Comparison of ENCODE assay signal across 13 mouse cellular contexts in genomic region chr11:75592612-75593011, GRCm38 (mm10). TPM values are rescaled to one million over a fixed set of nuclear protein-coding genes. Genes with fewer than 3 reads are reported as not detected.
A peak's percentile ranks its signal among the peaks of the same experiment; 100 is the strongest.
DNase-seq lines count a peak whose midpoint lies in the region; ATAC-seq and TF ChIP-seq lines count a peak whose summit lies in the region.
"Had no signal": no experiment of that assay in that cellular context is flagged by ENCODE, and none has a peak within 500 bp of the region (broad histone marks: within the 10 kb centered on the region; RNA-seq: fewer than 3 reads in every experiment).

No protein-coding gene starts in this region.

- no peak for TF ChIP-seq EP300 in stomach, postnatal 0 days (optimal IDR thresholded peaks at IDR 0.05)

- H3K9ac ChIP-seq in liver, embryonic 13.5 days, result no peak overlapping the region
- H3K9ac ChIP-seq in stomach, postnatal 0 days (ENCODE audit: low read length), result no peak overlapping the region
- no peak overlapping the region for H3K9ac ChIP-seq in midbrain, embryonic 13.5 days (replicated peaks)
- H3K9ac ChIP-seq: forebrain, postnatal 0 days; heart, embryonic 15.5 days had no signal

- TF ChIP-seq CTCF in stomach, postnatal 0 days (IDR thresholded peaks at IDR 0.05; ENCODE audit: low read depth), result no peak

- H3K9me3 ChIP-seq in liver, embryonic 13.5 days (replicated peaks), result no peaks in the 10 kb centered on the region
- H3K9me3 ChIP-seq in stomach, postnatal 0 days (ENCODE audit: control insufficient read depth, low read length), result no peaks in the 10 kb centered on the region
- no peaks in the 10 kb centered on the region for H3K9me3 ChIP-seq in limb, embryonic 10.5 days (replicated peaks)
- H3K9me3 ChIP-seq in midbrain, embryonic 13.5 days, result no peaks in the 10 kb centered on the region
- H3K9me3 ChIP-seq: heart, embryonic 15.5 days had no signal

- no peak overlapping the region for H3K4me2 ChIP-seq in liver, embryonic 13.5 days
- H3K4me2 ChIP-seq in stomach, postnatal 0 days (replicated peaks; ENCODE audit: low read depth), result no peak overlapping the region
- no peak overlapping the region for H3K4me2 ChIP-seq in midbrain, embryonic 13.5 days (replicated peaks)
- H3K4me2 ChIP-seq: heart, embryonic 15.5 days had no signal

- WGBS in liver, embryonic 13.5 days (ENCODE audit: insufficient replicate concordance), result 48% methylated on average over 5 of the region's 5 CpGs
- 57% methylated on average over 5 of the region's 5 CpGs for WGBS in stomach, postnatal 0 days
- 80% methylated on average over 5 of the region's 5 CpGs for WGBS in limb, embryonic 10.5 days
- 92% methylated on average over 5 of the region's 5 CpGs for WGBS in midbrain, embryonic 13.5 days

- H3K27ac ChIP-seq in liver, embryonic 13.5 days, result 0 out of 2 replicates have a peak overlapping the region, but pooled peaks have one; percentile 11
- H3K27ac ChIP-seq in stomach, postnatal 0 days (replicated peaks), result peak overlapping the region; percentile 79
- H3K27ac ChIP-seq in limb, embryonic 10.5 days, result no peak overlapping the region
- H3K27ac ChIP-seq in midbrain, embryonic 13.5 days, result no peak overlapping the region
- H3K27ac ChIP-seq: heart, embryonic 15.5 days had no signal

- peaks cover 33% of the 10 kb centered on the region for H3K36me3 ChIP-seq in liver, embryonic 13.5 days
- H3K36me3 ChIP-seq in stomach, postnatal 0 days (ENCODE audit: control insufficient read depth, insufficient read depth, low read length), result peaks cover 7% of the 10 kb centered on the region; the same call in 1 of the 2 replicates
- peaks cover 69% of the 10 kb centered on the region for H3K36me3 ChIP-seq in limb, embryonic 10.5 days
- peaks cover 54% of the 10 kb centered on the region for H3K36me3 ChIP-seq in midbrain, embryonic 13.5 days

- DNase-seq in adrenal gland, adult 2 months, result peak; percentile 78
- no peak for DNase-seq in adrenal gland, postnatal 10 days
- peak; percentile 23 for DNase-seq in urinary bladder, adult 2 months (ENCODE audit: low spot score)
- no peak for DNase-seq in urinary bladder, postnatal 4 days (ENCODE audit: low spot score in 2 of 2)
- DNase-seq in liver, embryonic 13.5 days, result no peak
- peak; percentile 56 for DNase-seq in stomach, postnatal 0 days (ENCODE audit: low spot score)
- DNase-seq in limb, embryonic 10.5 days (ENCODE audit: low spot score), result no peak
- DNase-seq: B cell, adult 2 months; cerebellum, adult 18-20 months; forebrain, postnatal 0 days; thymus, postnatal 25 days had no signal

- no peaks in the 10 kb centered on the region for H3K27me3 ChIP-seq in liver, embryonic 13.5 days
- no peaks in the 10 kb centered on the region for H3K27me3 ChIP-seq in stomach, postnatal 0 days (ENCODE audit: control insufficient read depth, insufficient read depth, low read length)
- no peaks in the 10 kb centered on the region for H3K27me3 ChIP-seq in limb, embryonic 10.5 days (ENCODE audit: low read depth, poor library complexity, severe bottlenecking)
- no peaks in the 10 kb centered on the region for H3K27me3 ChIP-seq in midbrain, embryonic 13.5 days
- H3K27me3 ChIP-seq: heart, embryonic 15.5 days had no signal

- no peak overlapping the region for H3K4me3 ChIP-seq in liver, embryonic 13.5 days (replicated peaks)
- no peak overlapping the region for H3K4me3 ChIP-seq in stomach, postnatal 0 days (ENCODE audit: low read depth, low read length)
- H3K4me3 ChIP-seq in limb, embryonic 10.5 days, result no peak overlapping the region
- no peak overlapping the region for H3K4me3 ChIP-seq in midbrain, embryonic 13.5 days (replicated peaks)
- H3K4me3 ChIP-seq: heart, embryonic 15.5 days had no signal

- no peak for ATAC-seq in liver, embryonic 13.5 days (ENCODE audit: low read depth)
- ATAC-seq in stomach, postnatal 0 days (ENCODE audit: low FRiP score, low TSS enrichment), result peak; percentile 43
- no peak for ATAC-seq in midbrain, embryonic 13.5 days
- ATAC-seq: forebrain, postnatal 0 days had no signal

- peaks cover 65% of the 10 kb centered on the region for H3K4me1 ChIP-seq in liver, embryonic 13.5 days (replicated peaks)
- H3K4me1 ChIP-seq in stomach, postnatal 0 days (replicated peaks; ENCODE audit: control insufficient read depth, insufficient read depth), result peaks cover 10% of the 10 kb centered on the region
- peaks cover 21% of the 10 kb centered on the region for H3K4me1 ChIP-seq in limb, embryonic 10.5 days
- peaks cover 26% of the 10 kb centered on the region for H3K4me1 ChIP-seq in midbrain, embryonic 13.5 days (replicated peaks)

RNA-seq across cellular contexts. Expression of gene Pitpna, which starts 4.7 kb away (rescaled TPM):
- total RNA-seq in adrenal gland, adult 2 months (2021), result 100 to 1,000 TPM; 185 to 186 TPM
- 42.6 and 97.6 TPM in 2 replicates for polyA plus RNA-seq in adrenal gland, adult 2 months (2012; rRNA removed)
- total RNA-seq in adrenal gland, postnatal 10 days (2021), result 100 to 1,000 TPM; 130 to 139 TPM
- 148 and 178 TPM in 2 replicates for polyA plus RNA-seq in urinary bladder, adult 2 months (2012; rRNA removed)
- 33.2 and 38.3 TPM in 2 replicates for polyA plus RNA-seq in liver, embryonic 13.5 days (2015; fragmentation: Nextera tagmentation; extraction: Ambion mirVana)
- polyA plus RNA-seq in stomach, postnatal 0 days (2015; fragmentation: Nextera tagmentation; extraction: Ambion mirVana), result 79.3 and 84.3 TPM in 2 replicates
- polyA plus RNA-seq in limb, embryonic 10.5 days (2016; fragmentation: Nextera tagmentation; extraction: Ambion mirVana), result 60.9 and 68.8 TPM in 2 replicates
- polyA plus RNA-seq in midbrain, embryonic 13.5 days (2015; fragmentation: Nextera tagmentation; extraction: Ambion mirVana), result 77.8 and 99.2 TPM in 2 replicates

RNA-seq across cellular contexts. Expression of gene Inpp5k, which starts 38.2 kb away (rescaled TPM):
- 10 to 100 TPM; 32.9 to 42.3 TPM for total RNA-seq in adrenal gland, adult 2 months (2021)
- polyA plus RNA-seq in adrenal gland, adult 2 months (2012; rRNA removed), result 38.0 and 50.0 TPM in 2 replicates
- total RNA-seq in adrenal gland, postnatal 10 days (2021), result 10 to 100 TPM; 30.7 to 43.0 TPM
- polyA plus RNA-seq in urinary bladder, adult 2 months (2012; rRNA removed), result 61.9 and 68.7 TPM in 2 replicates
- polyA plus RNA-seq in liver, embryonic 13.5 days (2015; fragmentation: Nextera tagmentation; extraction: Ambion mirVana), result 12.9 and 13.9 TPM in 2 replicates
- 19.0 and 22.4 TPM in 2 replicates for polyA plus RNA-seq in stomach, postnatal 0 days (2015; fragmentation: Nextera tagmentation; extraction: Ambion mirVana)
- 14.4 and 17.6 TPM in 2 replicates for polyA plus RNA-seq in limb, embryonic 10.5 days (2016; fragmentation: Nextera tagmentation; extraction: Ambion mirVana)
- 41.9 and 43.4 TPM in 2 replicates for polyA plus RNA-seq in midbrain, embryonic 13.5 days (2015; fragmentation: Nextera tagmentation; extraction: Ambion mirVana)

RNA-seq across cellular contexts. Expression of gene Myo1c, which starts 57.7 kb away (rescaled TPM):
- 100 to 1,000 TPM; 136 to 174 TPM for total RNA-seq in adrenal gland, adult 2 months (2021)
- polyA plus RNA-seq in adrenal gland, adult 2 months (2012; rRNA removed), result 74.7 and 101 TPM in 2 replicates
- total RNA-seq in adrenal gland, postnatal 10 days (2021), result 100 to 1,000 TPM; 128 to 132 TPM
- polyA plus RNA-seq in urinary bladder, adult 2 months (2012; rRNA removed), result 126 and 135 TPM in 2 replicates
- 18.3 and 23.0 TPM in 2 replicates for polyA plus RNA-seq in liver, embryonic 13.5 days (2015; fragmentation: Nextera tagmentation; extraction: Ambion mirVana)
- 41.8 and 41.9 TPM in 2 replicates for polyA plus RNA-seq in stomach, postnatal 0 days (2015; fragmentation: Nextera tagmentation; extraction: Ambion mirVana)
- polyA plus RNA-seq in limb, embryonic 10.5 days (2016; fragmentation: Nextera tagmentation; extraction: Ambion mirVana), result 19.7 and 20.2 TPM in 2 replicates
- 6.5 and 7.6 TPM in 2 replicates for polyA plus RNA-seq in midbrain, embryonic 13.5 days (2015; fragmentation: Nextera tagmentation; extraction: Ambion mirVana)

Comparison
In these comparisons a context has a peak if more than half of its experiments do, and no peak if none do; other contexts are left out.
1. DNase-seq: peak in adrenal gland, adult 2 months (single experiment), urinary bladder, adult 2 months (single experiment) and stomach, postnatal 0 days (single experiment); none in adrenal gland, postnatal 10 days (single experiment), urinary bladder, postnatal 4 days (0 of 2), liver, embryonic 13.5 days (single experiment) and limb, embryonic 10.5 days (single experiment).
2. H3K27ac ChIP-seq: peak in liver, embryonic 13.5 days (single experiment) and stomach, postnatal 0 days (single experiment); none in limb, embryonic 10.5 days (single experiment) and midbrain, embryonic 13.5 days (single experiment).